Mouse (Mus musculus) thymus, postnatal 10 days (tissue): Measurements from ENCODE around the gene Gng3.
A peak's percentile ranks its signal among the peaks of the same experiment; 100 is the strongest.
"Not testable (repeated sequence)": the region's sequence is repeated elsewhere in the genome, so short reads cannot be mapped to it uniquely, and the experiment has no call there.

ENCODE experiments used
- DNase-seq, 2 experiments: peaks; one replicate each; pipeline ENCODE4 v3.0.0; 2021; ENCODE audit warnings: low spot score in 2 of 2

The Gng3 gene

DNA sequence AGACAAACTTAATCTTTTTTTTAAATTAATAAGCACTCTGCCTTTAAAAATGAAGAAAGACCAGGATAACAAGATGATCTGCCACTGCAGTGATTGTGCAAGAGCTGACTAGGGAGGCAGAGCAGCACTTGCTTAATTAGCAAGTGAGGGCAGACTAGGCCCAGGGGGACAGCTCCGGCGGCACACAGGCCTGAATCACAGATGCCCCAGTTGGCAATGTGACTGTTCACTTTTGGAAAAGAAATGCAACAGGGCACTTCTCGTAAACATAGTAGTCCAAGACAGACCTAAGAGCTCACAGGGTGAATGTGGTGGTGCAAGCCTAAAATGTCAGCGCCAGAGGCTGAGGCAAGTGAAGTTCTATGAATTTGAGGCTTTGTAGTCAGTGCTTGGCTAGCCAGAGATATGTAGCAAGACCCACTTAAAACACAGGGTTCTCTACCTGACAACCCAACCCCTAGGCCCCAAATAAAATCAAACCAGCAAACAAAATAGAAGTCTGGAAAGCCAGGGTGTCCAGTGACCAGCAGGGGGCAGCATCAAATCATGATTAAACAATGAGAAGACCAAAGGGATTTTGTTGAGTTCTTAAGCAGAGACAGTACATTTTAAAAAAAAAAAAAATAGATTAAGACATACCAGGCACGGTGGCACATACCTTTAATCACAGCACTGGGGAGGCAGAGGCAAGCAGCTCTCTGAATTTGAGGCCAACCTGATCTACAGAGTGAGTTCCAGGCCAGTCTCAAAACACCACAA, 5.6 kb upstream of the Gng3 start:
- DNase-seq = peak; percentile 53 to 87

DNA sequence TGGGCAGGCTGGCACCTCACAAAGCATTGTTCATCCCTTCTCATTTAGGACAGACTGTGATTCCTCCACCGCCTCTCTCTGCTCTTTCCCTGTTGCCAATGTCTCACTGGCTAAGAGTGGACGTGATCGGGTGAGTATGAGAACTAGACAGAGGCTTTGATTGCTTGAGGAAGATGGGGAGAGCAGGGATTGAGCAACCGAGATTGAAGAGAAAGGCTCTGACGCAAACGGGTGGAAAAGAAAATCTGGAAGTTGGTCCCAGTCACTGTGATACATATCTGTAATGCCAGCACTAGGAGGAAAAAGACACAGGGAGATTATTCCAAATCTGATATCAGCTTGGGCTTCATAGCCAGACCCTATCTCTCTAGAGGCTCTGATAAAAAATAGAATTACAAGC, 4.0 kb upstream of the Gng3 start:
- no peak for DNase-seq

- DNase-seq = no peak
Measured at GRCm38 (mm10) chr19:8841012-8841411, 2.0 kb upstream of the Gng3 start.

DNA sequence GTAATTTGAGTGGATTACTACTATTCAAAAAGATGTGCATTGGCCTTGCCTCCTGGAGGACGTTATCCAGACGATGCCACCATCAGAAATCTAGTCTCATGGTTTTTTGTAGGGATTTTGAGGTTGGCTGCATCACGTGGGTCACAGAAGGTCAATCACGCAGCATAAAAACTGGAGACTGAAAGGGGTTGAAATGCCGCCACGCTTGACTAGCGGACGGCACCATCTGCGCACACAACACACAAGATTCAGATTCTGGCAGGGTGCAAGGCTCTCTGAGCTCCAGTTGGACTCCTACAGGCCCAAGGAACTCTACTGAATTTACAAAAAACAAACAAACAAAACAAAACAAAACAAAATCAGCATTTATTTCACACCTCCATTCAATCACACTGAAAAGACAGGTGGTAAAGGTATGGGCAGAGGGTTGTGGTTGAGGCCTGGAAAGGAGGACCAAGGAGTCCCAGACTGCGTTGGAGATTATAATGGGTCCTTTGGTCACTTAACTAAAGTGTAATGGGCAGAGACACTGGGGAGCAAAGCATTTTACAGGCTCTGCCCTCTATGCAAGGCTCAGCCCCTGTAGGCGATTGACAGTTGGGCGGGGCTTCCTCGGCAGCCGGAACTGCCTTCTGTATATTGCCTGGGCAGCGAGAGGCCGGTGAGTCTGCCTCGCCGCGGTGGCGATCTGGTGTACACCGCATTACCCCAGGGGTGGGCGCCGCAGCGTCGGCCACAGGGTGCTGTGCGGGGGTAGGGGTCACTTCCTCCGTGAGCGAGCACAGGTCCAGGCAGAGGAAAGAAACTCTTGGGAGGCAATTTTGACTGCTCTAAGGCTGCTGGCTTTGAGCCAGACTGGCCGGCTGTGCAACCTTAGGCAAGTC, 1.2 kb upstream of the Gng3 start:
- DNase-seq = peak; percentile 22 to 40

DNA sequence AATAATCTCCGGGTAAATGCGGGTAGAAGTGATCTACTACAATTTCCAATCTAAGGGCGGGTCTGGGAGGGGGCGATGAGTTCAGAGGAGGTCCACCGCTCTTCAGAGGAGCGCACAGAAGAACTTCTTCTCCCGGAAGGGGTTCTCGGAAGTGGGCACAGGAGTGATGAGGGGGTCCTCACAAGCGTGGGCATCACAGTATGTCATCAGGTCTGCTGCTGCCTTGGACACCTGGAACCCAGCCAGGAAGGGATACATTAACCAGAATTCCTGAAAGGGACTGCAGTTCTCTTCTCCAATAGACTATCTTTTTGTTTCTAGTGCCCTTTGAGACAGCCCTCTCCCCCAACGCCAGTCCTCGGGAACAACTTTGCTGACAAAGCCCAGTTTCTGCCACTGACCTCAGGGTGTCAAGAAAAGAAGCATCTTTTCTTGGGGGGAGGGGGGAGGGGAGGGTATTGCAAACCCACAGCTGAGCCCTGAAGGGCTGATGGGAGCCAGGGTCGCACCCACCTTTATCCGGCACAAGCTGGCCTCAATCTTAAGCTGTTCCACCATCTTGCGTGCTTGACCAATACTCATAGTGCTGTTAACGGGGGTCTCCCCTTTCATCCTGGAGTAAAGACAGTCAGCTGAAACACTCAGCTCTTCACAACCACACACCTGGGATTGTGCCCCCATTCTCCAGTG, 808 bp downstream of the Gng3 start:
- DNase-seq = no peak

DNA sequence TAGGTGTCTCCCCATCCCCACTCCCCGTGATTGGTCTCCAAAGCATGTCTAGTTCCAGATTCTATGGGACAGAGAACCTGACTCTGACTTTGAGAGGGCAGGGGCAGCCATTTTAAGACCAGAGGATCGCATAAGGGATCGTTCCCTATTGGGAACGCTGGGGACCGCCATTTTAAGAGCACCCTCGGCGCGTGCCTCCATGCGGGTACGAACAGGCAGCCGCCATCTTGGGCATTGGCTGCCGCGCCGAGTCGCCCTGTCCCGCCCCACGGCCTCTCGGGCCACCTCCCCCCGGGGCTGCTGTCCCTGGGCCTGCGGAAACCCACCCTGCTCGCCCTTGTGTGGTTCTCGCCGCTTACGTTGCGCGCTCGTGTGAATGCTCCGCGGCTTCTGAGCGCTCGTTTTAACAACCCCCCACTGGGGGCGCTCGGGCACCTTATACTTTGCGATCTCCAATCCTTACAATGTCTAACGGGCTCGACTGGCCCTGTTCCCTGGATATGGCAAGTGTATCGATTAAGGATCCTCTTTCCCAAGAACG, 1.7 kb downstream of the Gng3 start, which contains the start of gene Bscl2:
TSS of gene Bscl2 (plus strand) at position 217 of the 541 bp plus-strand sequence.
- DNase-seq = peak; percentile 73 to 83

- DNase-seq = not testable (repeated sequence)
Measured at GRCm38 (mm10) chr19:8836327-8836726, 2.7 kb downstream of the Gng3 start.

- DNase-seq = no peak
Measured at GRCm38 (mm10) chr19:8832971-8833370, 6.0 kb downstream of the Gng3 start.

GRCm38 (mm10) chr19:8831262-8831661, 7.7 kb downstream of the Gng3 start:
- DNase-seq = no peak

GRCm38 (mm10) chr19:8830664-8831063, 8.3 kb downstream of the Gng3 start:
- DNase-seq = no peak

DNA sequence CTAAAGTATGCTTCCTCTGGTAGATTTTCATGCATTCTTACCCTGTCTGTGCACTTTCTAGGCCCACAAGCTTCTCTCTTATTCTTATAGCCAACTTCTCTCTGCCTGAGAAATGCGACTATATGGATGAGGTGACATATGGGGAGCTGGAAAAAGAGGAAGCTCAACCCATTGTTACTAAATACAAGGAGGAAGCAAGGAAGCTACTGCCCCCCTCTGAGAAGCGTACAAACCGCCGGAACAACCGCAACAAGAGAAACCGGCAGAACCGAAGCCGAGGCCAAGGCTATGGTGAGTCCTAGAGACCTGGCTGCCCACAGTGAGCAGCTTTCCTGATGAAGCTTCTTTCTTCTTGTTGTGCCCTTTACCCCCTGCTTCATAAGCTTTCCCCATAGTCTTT, 9.3 kb downstream of the Gng3 start, which contains the start of gene AC129217.1:
TSS of gene AC129217.1 (plus strand) at position 114 of the 400 bp plus-strand sequence.
- no peak for DNase-seq

DNA sequence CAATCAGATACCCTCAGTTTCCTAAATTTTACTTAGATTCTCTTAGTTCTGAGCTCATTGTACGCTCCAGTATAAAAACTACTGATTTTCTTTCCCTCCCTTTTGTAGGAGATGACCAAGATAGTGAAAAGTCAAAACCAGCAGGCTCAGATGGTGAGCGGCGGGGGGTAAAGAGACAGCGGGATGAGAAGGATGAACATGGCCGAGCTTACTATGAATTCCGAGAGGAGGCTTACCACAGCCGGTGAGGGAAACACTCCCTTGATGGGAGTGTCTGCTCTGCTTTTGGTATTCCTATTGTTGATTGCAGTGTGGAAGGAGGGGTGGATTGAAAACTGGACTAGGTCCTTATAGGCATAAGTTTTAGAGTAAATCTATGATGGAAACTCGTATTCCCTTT, 16.3 kb downstream of the Gng3 start:
- no peak for DNase-seq

GRCm38 (mm10) chr19:8821146-8821545, 17.8 kb downstream of the Gng3 start:
- no peak for DNase-seq

DNA sequence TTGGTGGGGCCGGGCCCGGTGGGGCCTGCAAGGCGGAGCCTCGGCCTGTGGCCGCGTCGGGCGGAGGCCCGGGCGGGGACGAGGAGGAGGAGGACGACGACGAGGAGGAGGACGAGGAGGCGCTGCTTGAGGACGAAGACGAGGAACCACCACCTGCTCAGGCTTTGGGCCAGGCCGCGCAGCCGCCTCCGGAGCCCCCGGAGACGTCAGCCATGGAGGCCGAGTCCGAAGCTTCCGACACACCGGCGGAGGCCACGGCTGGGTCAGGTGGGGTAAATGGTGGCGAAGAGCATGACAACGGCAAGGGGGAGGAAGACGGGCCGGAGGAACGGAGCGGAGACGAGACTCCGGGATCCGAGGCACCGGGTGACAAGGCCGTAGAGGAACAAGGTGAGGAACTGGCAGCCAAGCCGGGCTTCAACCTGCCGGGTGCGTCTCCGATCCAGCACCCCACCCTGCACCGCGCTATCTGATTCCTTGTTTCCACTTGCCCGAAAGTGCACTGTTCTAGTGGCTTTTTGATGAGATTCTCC, 18.5 kb downstream of the Gng3 start:
- peak in 1 of 2 experiments; percentile 44 for DNase-seq

GRCm38 (mm10) chr19:8819596-8820423, 19.2 kb downstream of the Gng3 start, which contains the start of gene Hnrnpul2:
TSS of gene Hnrnpul2 (plus strand) at chr19:8820010.
- DNase-seq = peak; percentile 95 to 99

GRCm38 (mm10) chr19:8818801-8819595, 20.0 kb downstream of the Gng3 start, which contains the start of gene Ttc9c:
TSS of gene Ttc9c (minus strand) at chr19:8819333.
- DNase-seq = peak; percentile 90 to 93

DNA sequence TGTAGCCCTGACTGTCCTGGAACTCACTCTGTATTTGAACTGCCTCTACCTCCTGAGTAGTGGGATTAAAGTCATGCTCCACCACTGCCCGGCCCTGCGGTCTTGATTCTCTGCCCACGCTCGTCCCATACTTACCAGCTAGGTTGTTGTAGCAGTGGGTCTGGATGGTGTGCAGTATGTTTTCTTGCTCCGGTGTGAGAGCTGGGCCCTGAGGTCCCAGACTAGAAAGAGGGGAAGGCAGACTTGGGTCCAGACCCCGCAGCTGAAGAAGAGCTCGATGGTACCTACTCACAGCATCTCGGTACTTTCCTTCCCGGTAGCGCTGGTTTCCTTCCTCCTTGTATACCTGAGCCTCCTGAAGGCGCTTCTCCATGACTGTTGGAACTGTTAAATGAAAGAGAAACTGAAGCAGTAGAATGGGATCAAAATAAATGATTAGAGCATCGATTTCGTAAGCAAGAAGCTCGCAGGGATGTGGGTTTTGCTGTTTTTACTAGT, 20.6 kb downstream of the Gng3 start:
- no peak for DNase-seq

GRCm38 (mm10) chr19:8817001-8817400, 22.0 kb downstream of the Gng3 start:
- DNase-seq = no peak

DNA sequence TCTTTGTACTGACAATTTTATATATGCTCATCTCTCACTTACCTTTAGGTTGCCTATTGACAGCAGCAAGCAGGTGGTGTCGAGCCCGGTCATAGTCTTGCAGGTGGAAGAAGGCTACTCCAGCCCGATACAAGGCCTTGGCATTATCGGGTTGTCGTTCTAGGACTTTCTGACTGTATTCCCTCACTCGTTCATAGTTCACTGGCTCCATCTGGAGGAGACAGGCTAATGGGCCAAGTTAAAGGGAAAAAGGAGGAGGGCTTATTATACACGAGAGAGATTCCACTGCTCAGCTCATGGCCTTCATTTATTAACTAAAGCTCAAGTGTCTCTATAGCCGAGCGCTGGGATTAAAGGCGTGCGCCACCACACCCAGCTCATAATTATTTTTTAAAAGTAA, 23.2 kb downstream of the Gng3 start:
- DNase-seq = no peak
